Mouse (Mus musculus) thymus, postnatal 36 days (tissue): Measurements from ENCODE around the gene Corin.

Source experiments
- DNase-seq, 2 experiments: peaks; one replicate each; pipeline ENCODE4 v3.0.0; 2022; ENCODE audit warnings: mixed read lengths in 2 of 2

Corin gene

GRCm38 (mm10) chr5:72298418-72299104 lies 205.7 kb downstream of the Corin start:
- DNase-seq, result no peak

DNA sequence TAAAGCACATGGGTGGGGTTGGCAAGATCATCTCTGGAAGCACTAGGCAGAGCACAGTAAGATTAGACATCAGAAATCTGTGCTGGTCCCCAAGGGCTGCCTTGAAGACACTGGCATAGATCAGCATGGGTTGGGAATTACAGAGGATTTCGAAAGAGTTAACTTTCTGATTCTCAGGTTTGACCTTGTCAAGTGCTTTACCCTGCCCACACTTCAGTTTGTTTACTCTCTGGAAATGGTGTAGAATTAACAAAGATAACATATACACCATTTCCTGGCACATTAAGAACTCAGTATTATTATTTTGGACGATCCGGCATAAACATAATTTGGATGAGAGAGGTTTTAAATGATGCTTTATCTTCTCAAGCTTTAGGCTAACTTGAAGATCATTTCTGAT lies 219.2 kb downstream of the Corin start:
- no peak for DNase-seq

- no peak for DNase-seq
Measured at GRCm38 (mm10) chr5:72282907-72283306, 221.4 kb downstream of the Corin start.

DNA sequence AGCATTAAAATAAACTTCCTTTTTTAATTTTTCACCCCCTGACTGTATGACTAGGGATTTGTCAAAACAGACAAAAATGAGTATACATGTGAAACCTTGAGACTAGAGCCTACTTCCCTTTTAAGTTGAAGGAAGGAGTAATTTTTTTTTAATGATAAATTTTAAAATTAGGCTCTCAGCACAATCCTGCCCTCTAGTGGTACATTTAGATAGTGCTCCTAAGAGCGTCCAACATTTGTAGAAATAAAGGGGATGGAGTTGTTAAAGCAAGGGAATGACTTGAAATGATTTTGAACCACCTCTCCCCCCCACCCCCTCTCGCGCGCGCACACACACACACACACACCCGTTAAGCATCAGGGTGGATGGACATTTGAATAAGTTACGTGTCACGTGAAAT lies 234.6 kb downstream of the Corin start:
- DNase-seq, result no peak

- DNase-seq, result no peak
Measured at GRCm38 (mm10) chr5:72269204-72269603, 235.1 kb downstream of the Corin start.

DNA sequence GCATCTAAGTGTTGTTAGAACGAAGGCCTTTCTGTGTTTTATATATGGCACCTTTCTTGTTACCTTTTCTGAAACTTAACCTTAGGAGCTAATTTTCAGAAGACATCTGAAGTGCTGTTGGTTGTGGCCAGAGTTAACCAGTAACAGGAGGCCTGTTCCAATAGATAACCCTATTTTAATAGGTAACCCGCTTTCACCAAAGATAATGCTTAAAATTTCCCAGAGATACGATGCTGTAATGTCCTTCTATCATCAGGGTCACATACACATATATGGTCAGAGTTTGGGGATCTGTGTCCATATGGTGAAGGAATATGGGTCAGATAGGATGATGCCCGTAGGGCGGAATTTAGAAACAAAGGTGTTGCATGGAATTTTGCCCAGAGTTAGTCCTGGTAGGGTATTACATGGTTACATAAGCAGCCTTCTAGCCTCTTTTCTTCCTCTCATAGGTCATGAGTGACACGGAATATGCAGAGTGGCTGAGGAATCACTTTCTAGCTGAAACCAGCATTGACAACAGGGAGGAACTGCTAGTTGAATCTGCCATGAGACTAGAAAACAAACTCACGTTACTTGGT lies 237.2 kb downstream of the Corin start:
- no peak for DNase-seq

GRCm38 (mm10) chr5:72264195-72264751 lies 240.0 kb downstream of the Corin start:
- DNase-seq, result no peak

GRCm38 (mm10) chr5:72261802-72262324 lies 242.4 kb downstream of the Corin start:
- no peak for DNase-seq

- no peak for DNase-seq
Measured at GRCm38 (mm10) chr5:72259298-72259621, 245.0 kb downstream of the Corin start.

- DNase-seq, result no peak
Measured at GRCm38 (mm10) chr5:72258409-72259297, 245.6 kb downstream of the Corin start.

DNA sequence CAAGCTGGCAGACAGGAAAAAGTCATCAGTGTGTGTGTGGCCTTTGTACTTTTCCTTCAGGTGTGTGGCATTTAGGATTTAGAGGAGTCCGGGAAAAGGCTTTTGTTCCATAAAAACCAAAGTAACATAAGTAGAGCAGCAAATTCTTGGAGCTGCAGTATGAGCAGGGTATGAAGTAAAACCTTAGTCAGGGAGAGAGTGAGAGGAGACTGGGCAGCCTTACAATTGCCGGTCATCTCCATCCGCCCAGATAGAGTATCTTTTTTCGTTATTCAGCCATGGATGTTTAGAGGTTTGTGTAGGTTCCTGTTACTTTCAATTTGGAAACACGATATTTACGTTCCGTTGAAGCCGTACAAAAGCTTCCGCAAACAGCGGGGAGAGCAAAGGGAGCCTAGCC lies 247.2 kb downstream of the Corin start:
- no peak for DNase-seq

DNA sequence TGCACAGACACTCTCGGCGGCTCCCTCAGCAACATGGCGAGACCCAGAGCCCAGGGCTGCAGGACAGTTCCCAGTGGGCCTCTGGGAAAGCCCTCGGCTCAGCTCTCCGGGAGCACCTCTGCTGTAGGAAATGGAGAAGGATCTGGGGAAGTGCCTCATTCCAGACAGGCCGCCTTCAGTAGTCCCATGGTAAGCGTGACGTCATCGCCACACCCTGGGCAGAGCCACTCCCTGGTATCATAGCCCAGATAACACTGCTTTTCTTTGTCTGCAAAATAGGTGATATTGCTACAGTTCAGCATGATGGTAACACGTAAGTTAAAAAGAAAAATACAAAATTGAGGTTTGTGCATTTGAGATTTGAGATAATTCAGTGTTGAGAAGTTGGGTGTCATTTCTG lies 249.3 kb downstream of the Corin start:
- no peak for DNase-seq

GRCm38 (mm10) chr5:72250180-72250579 lies 254.1 kb downstream of the Corin start:
- DNase-seq, result no peak
